Mouse (Mus musculus) thymus, adult 2 months (tissue): ENCODE measurements around the gene Syt12.

ENCODE experiments used
- CTCF ChIP-seq: fragments of 200-500 bp; IDR thresholded peaks from 2 replicates; pipeline ENCODE4 v1.5.1; 2012; ENCODE audit warnings: mild to moderate bottlenecking, control low read depth, low read length, moderate library complexity, borderline replicate concordance; ENCODE audit not compliant: control insufficient read depth, poor library complexity, insufficient read depth; ENCODE audit errors: extremely low read depth
- POLR2A ChIP-seq: fragments of 200-500 bp; IDR thresholded peaks from 2 replicates; pipeline ENCODE4 v1.6.1; 2012; ENCODE audit warnings: mild to moderate bottlenecking, low read length, control low read depth, moderate library complexity; ENCODE audit not compliant: control insufficient read depth, poor library complexity, insufficient read depth; ENCODE audit errors: extremely low read depth

DNA sequence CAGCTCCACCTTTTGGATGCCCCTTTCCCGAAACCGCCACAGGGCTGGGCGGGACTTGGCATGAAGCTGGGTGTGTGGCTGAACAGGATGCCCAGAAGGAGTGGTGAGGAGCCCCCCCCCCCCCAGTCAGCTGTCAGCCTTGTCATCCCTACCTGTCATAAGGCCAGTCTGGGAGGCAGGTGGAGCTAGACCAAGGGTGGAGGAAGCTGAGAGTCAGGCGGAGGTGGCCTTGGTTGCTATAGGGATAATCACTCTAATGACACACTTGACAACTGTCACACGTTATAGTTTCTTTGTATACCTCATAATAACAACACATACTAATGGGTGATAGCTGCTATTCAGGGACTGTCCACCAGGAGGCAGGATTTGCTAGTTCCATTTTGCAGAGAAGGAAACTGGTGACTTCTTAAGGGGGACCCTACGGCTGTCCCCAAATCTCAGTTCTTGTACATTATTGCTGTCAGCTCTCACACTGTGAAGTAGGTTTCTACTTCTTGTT is 36.1 kb downstream of the Syt12 start:
- TF ChIP-seq CTCF (no peak), POLR2A (no peak)
